Mouse (Mus musculus) cortical plate, adult 2 months (tissue): ENCODE measurements around the gene Tbx1. TPM values are rescaled to one million over a fixed set of nuclear protein-coding genes. Genes with fewer than 3 reads are reported as not detected.
A peak's percentile ranks its signal among the peaks of the same experiment; 100 is the strongest.

Experiments used
- H3K27ac ChIP-seq: fragments of 200-500 bp; 2 replicates; pipeline ENCODE4 v1.5.1; 2012; ENCODE audit warnings: low read length, control low read depth, inconsistent platforms; ENCODE audit not compliant: insufficient read depth
- H3K4me1 ChIP-seq: fragments of 200-500 bp; 2 replicates; pipeline ENCODE4 v1.6.1; 2011; ENCODE audit warnings: low read length; ENCODE audit not compliant: control insufficient read depth, insufficient read depth
- H3K4me3 ChIP-seq: fragments of 200-500 bp; 2 replicates; pipeline ENCODE4 v1.5.1; 2011; ENCODE audit warnings: mild to moderate bottlenecking, low read length, control low read depth; ENCODE audit not compliant: insufficient read depth
- CTCF ChIP-seq: fragments of 200-500 bp; IDR thresholded peaks from 2 replicates; pipeline ENCODE4 v1.5.1; 2011; ENCODE audit warnings: mild to moderate bottlenecking, control low read depth, low read length; ENCODE audit not compliant: insufficient read depth; ENCODE audit errors: extremely low read depth
- POLR2A ChIP-seq: fragments of 200-500 bp; IDR thresholded peaks from 2 replicates; pipeline ENCODE4 v1.6.1; 2011; ENCODE audit warnings: mild to moderate bottlenecking, low read length, control low read depth; ENCODE audit not compliant: insufficient read depth; ENCODE audit errors: extremely low read depth
- polyA plus RNA-seq: library from polyadenylated mRNA; depleted of rRNA; stranded (reverse); fragments of >200 nt; gene quantifications from 2 replicates; pipeline ENCODE4 v1.2.3, GENCODE M21; 2012

Tbx1 gene
- polyA plus RNA-seq, 1 experiment = 3.6 TPM

DNA sequence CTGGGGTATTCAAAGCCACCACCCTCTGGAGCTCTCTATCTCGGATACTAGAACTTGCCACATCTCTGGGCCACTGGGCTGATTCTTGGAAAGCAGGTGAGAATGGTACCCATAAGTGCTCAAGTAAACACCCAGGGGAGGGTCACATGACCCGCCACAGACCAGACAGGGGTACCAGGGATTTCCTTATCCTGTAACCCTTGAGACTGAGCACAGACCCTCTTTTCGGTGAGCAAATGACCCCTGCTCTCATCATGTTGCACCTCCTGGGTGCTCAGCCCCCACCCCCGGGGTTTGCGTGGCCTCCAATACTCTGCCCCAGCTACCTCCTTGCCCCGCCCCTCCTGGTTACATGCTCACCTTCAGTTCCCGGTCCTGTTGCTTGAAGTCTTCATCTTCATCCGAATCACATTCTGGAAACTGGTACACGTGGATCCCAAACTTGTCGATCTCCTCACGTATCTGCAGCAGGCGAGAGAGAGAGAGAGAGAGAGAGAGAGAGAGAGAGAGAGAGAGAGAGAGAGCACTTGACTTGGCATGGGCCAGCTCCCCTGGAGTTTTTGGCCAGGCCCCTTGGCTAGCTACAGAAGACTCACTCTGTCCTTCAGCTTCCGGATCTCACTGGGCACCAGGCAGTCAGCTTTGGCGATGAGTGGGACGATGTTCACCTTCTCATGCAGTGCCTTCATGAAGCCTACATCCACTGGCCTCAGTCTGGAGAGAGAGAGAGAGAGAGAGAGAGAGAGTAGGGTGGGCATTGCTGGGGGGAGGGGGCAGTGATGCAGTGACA is 33.5 kb upstream of the Tbx1 start:
- Histone ChIP-seq H3K4me3 (peak overlapping the region; percentile 93), H3K4me1 (no peaks in the 10 kb centered on the region; the same call in 1 of the 2 replicates)
- TF ChIP-seq CTCF (no peak), POLR2A (no peak; the same call in 1 of the 2 replicates)

DNA sequence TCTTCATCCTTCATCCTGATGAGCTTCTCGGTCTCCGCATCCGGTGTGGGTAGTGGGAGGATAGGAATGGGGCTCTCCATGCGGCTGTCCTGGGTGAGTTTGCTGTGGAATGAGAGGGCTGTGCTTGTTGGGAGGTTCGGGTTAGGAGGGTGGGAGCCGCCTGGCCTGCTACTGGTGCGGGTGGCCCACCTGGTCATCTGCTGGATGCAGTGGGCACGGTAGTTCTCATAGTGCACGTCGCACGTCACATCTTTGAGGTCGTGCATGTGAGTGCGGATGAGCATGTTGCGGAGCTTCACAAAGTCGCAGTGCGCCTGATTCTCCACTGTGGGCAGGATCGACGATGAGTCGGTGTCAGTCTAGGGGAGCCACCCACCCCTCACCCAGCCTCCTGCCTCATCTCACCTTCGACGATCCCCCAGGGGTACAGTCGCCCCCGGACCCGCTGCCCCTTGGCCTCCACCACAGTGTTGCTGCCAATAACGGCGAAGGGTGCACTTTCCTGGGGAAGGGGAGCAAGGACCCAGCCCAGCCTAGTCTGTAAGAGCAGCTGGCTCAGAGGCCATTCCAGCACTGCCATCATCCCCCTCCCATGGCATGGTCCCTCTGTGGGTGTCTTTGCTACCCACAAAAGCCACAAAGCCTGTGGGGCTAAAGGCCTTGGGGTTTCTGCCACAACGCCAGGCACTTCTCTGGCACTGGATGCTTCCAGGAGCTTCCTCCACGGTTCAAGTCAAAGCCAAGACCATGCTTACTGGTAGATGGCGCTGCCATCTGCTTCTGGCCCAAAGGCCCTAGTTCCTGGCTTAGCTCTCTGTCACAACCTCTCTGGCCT is 32.7 kb upstream of the Tbx1 start:
- TF ChIP-seq CTCF (no peak), POLR2A (no peak)
- Histone ChIP-seq H3K27ac (no peak overlapping the region), H3K4me3 (no peak overlapping the region), H3K4me1 (no peaks in the 10 kb centered on the region; the same call in 1 of the 2 replicates)

More for the DNA sequence above, 33.5 kb upstream of the Tbx1 start:
- H3K27ac ChIP-seq = no peak overlapping the region

DNA sequence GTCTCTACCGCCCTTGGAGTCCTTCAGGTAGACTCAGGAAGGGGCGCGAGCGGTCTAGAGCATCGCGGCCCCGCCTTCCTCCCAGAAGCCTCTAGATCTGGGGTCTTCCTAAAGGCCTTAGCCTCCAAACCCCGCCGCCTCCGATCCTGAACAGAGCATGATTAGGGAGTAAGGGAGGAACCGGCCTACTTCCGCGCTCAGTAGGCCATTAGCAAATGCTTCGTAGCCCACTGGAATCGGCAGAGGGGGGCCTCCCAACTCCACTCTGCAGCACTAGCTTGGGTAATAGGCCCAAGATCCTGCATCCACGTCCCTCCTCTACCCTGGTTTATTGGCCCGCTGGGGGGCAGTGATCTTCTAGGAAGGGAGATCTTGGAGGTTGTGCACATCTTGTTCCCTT is 31.5 kb upstream of the Tbx1 start, which contains the start of gene Gp1bb:
Gp1bb (minus strand) TSS at position 385 of the 400 bp plus-strand sequence.
- Histone ChIP-seq H3K27ac (no peak within 1 kb of the TSS), H3K4me1 (no peaks in the 10 kb centered on the region)

DNA sequence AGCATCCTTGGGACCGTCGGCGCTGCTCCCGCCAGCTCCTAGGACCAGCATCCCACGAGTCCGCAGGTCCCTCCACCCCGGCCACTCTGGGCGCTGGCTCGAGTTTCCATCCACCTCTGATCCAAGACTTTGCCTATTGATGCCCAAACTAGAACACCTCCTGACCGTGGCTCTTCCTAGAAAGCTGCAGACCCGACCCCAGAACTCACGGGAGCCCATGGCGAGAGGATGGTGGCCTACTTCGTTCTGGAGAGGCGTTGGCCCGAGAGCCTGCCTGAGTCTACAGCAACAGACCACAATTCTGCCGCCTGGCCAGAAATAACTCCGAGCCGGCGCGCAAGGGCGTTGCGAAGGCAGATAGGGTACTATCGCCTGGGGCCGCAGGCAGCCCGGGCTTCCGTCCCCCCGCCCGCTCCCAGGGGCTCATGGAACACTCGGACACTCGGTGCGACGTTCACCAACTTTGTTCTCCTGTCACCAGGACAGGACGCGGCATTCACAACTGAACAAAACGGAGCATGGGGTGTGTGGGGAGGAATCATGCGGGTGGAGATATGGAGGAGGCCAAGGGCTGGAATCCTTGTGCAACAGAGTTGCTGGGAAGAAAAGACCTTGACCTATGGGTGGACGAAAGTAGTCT is 31.0 kb upstream of the Tbx1 start:
- TF ChIP-seq CTCF (no peak), POLR2A (peak; percentile 24; the same call in 1 of the 2 replicates)
- H3K4me1 ChIP-seq = no peaks in the 10 kb centered on the region
- H3K27ac ChIP-seq = peak overlapping the region; percentile 76; the same call in 1 of the 2 replicates
- peak overlapping the region; percentile 27; the same call in 1 of the 2 replicates for H3K4me3 ChIP-seq

More for the DNA sequence above, 31.5 kb upstream of the Tbx1 start, which contains the start of gene Gp1bb:
- H3K4me3 ChIP-seq = peak within 1 kb of the TSS; percentile 27; the same call in 1 of the 2 replicates
- TF ChIP-seq CTCF (no peak), POLR2A (no peak)

DNA sequence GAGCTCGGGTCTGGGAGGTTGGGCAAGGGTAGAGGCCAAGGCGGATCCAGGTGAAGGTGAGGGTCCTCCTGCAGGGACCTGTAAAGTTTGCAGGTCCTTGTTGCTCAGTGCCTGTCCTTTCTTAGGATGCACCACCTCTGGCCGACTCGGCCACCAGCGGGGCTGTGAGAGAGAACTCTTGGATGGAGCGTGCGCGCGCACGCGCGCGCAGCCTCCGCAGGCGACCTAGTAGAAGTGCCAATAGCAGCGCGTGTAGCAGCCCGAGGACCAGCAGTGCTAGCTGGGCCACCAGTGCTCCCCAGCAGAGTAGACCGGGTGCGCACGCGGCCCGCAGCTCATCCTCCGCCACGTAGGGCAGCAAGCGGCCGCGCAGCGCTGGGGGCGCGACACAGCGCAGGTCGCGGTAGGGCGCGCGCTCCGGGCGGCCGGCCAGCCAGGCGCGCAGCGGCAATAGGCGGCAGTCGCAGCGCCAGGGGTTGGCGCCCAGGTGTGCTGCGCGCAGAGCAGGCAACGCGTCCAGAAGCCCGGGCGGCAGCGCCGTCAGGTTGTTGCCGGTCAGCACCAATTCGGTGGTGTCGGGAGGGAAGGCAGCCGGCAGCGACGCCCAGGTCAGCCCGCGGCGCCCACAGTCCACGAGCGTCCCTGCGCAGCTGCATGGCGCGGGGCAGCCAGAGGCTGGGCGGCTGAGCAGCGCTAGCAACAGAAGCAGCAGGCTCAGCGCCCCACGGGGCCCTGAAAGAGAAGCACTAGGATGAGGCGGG is 30.3 kb upstream of the Tbx1 start:
- peak overlapping the region; percentile 27 for H3K4me3 ChIP-seq
- TF ChIP-seq CTCF (no peak), POLR2A (no peak; the same call in 1 of the 2 replicates)
- H3K4me1 ChIP-seq = no peaks in the 10 kb centered on the region
- H3K27ac ChIP-seq = peak overlapping the region; percentile 76

DNA sequence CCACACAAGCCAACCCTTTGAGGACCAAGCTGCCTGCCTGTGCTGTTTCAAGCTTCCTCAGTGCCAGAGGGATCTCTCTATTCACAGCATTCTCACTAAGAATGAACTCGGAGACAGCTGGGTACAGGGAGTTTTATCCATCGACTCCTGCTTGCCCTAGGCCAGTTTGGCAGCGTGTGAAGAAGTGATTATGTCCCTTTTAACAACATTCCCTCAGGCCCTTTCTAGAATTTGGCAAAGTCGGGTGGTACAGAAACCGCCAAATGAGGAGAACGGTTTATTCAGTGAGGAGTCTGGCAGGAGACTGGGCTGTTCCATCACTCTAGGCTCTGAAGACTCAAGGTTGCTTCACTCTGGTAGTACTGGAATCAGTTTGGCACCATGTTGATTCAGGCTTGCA is 29.7 kb upstream of the Tbx1 start:
- TF ChIP-seq CTCF (no peak), POLR2A (no peak)
- Histone ChIP-seq H3K4me3 (no peak overlapping the region), H3K27ac (no peak overlapping the region), H3K4me1 (no peaks in the 10 kb centered on the region)

DNA sequence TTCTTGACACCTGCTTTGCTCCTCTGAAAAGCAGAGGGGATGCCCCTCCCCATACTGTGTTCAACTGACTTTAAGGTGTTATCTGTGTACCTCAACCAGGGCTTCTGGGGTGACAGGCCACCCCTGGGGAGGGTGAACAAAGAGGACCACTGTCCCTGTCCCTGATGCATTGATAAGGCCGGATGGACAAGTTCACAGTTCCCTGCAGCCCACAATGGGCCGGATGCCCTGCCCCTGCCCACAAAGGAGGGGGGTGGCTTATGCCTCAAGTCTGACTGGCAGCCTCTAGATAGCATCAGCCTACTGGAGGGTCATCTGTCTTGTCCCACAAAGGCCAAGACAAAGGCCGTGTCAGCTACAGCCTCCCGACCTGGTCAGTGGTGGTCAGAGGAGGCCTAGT is 28.6 kb upstream of the Tbx1 start:
- TF ChIP-seq POLR2A = no peak
- TF ChIP-seq CTCF = no peak
- H3K4me3 ChIP-seq = no peak overlapping the region
- no peaks in the 10 kb centered on the region for H3K4me1 ChIP-seq
- no peak overlapping the region for H3K27ac ChIP-seq

DNA sequence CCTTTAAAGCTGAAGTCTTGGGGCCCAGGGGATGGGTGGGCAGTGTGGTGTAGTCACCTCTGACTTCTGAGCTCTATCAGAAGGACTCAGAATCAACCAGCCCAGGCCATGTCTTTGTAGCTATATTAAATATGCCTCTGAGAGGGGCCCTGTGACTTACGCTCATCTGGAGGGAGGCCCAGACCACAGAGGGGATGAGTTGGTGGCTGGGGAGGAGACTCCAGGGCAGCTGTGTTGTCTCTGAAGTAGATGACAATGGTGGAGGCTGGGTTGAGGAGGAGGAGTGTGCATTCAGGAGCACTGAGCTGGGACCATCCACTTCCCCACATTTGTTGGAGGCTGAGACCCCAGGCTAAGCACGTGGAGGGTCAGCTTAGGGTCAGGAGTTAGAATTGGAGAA is 27.8 kb upstream of the Tbx1 start:
- Histone ChIP-seq H3K4me1 (no peaks in the 10 kb centered on the region), H3K4me3 (no peak overlapping the region), H3K27ac (no peak overlapping the region)
- TF ChIP-seq CTCF (no peak), POLR2A (no peak)
